Mouse (Mus musculus): ENCODE data around the gene Reg3d.

- TF ChIP-seq POLR2AphosphoS5 (IDR thresholded peaks at IDR 0.05; ENCODE audit: insufficient replicate concordance, low read depth, low read length) = no peak
- no peak for TF ChIP-seq GATA1 (IDR thresholded peaks at IDR 0.05; ENCODE audit: borderline replicate concordance, low read length)
- TF ChIP-seq CTCF (IDR thresholded peaks at IDR 0.05; ENCODE audit: low read depth, low read length) = no peak
- no peak for TF ChIP-seq TAL1 (conservative IDR thresholded peaks at IDR 0.05; ENCODE audit: low read depth, low read length)
Observed at GRCm38 (mm10) chr6:78341689-78342088, 37.0 kb downstream of the Reg3d start.
